Mouse (Mus musculus): ENCODE data around the gene Gucy1a1. TPM values are rescaled to one million over a fixed set of nuclear protein-coding genes. Genes with fewer than 3 reads are reported as not detected.

Gene Gucy1a1
- polyA plus RNA-seq, 1 experiment from 2014 or later: not detected

DNA sequence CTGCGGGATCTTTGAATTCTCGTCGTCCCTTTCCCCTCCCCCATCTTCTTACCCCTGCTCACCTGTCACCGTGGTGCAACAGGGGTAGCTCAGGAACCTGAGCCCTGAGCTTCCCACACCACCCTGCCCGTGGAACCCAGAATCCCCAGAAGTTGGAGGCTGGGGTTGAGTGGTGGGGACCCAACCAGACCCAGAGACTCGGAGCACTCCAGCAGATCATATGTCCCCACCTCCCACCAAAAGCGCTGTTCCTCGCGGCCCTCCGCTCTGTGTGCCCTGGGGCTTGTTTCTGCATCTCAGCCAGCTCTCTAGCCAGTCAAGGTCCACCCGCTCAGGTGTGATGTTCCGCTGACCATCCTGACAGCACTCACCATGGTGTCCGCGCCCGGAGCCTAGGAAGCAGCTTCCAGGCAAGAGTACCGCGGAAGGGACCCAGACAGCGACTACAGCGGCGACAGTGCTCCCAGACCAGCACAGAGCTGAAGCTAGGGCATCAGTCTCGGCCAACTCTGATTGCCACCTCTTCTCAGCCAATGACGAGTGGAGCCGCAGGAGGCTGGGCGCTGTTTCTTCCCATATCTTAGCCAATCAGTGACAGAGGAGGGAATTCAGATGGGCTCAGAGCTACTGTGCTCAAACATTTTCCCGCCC lies 71.3 kb downstream of the Gucy1a1 start, which contains the start of gene Gucy1b1:
Gene Gucy1b1, minus strand, starts transcription at position 489 of the 651 bp plus-strand sequence.
- ChIA-PET CTCF (interaction anchor here (1.0 to 1.4 kb wide), 2 partner anchors 12 to 27 kb away, joined by 3 to 4 read pairs; no protein-coding TSS in a partner anchor), POLR2A (no interaction called here)
- DNase-seq (ENCODE audit: low read depth, low spot score) (no peak), ATAC-seq (no peak)
- H3K27me3 ChIP-seq: peaks cover 51% of the 10 kb centered on the region
- in situ Hi-C loops (cut with MboI; ENCODE audit: low pct_unique_long_range_greater_than_20kb): no loop called here
- TF ChIP-seq CTCF (IDR thresholded peaks at IDR 0.05): no peak

DNA sequence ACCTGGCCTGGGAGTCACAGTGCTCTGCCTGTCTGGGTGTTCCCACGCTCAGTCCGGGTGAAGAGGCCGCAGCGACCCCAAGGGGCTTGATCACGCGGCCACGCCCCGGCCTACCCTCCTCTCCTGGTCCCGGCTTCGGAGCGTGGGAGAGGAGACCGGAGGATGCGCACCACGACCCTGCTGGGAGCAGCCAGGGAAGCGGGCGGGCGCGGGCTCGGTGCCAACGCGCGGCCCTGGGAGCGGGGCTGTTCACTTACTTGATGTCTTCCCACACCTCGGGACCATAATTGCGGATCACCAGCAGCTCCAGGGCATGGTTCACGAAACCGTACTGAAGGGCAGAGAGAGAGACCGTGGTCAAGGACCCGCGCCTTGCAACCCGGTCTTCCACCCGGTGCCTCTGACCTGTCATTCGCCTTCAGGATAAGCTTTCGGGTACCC lies 71.8 kb downstream of the Gucy1a1 start:
- in situ Hi-C loops (cut with MboI; ENCODE audit: low pct_unique_long_range_greater_than_20kb): no loop called here
- ChIA-PET CTCF (interaction anchor here (1.0 to 1.4 kb wide), 2 partner anchors 11 to 26 kb away, joined by 3 to 4 read pairs; no protein-coding TSS in a partner anchor), POLR2A (no interaction called here)
- peaks cover 51% of the 10 kb centered on the region for H3K27me3 ChIP-seq
- ATAC-seq: no peak
- TF ChIP-seq CTCF (IDR thresholded peaks at IDR 0.05): no peak
- no peak for DNase-seq (ENCODE audit: low read depth, low spot score)

DNA sequence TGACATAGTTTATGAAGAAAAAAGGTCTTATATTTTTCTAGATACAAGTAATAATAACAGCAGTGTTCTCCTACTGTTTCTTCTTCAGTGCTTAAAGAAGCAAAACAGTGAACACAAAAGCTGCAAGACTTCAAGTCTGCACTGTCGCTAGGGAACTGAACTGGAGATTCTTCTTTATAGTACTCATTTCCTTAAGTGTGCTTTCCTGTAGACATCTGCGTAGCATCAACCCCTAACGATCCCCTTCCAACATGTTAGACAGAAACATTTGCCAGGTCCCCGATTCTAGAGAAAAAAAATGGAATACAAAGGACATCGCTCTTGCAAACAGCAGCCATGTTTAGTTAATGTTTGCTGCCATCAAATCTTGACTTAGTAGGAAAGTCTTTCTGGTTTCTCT lies 77.8 kb downstream of the Gucy1a1 start:
- no peak for TF ChIP-seq CTCF (IDR thresholded peaks at IDR 0.05)
- DNase-seq (ENCODE audit: low read depth, low spot score) (no peak), ATAC-seq (no peak)
- in situ Hi-C loops (cut with MboI; ENCODE audit: low pct_unique_long_range_greater_than_20kb): no loop called here
- ChIA-PET POLR2A (no interaction called here), CTCF (interaction anchor here (1.8 kb wide), 1 partner anchor 20 kb away, joined by 5 read pairs; no protein-coding TSS in a partner anchor)
- H3K27me3 ChIP-seq: peaks cover 49% of the 10 kb centered on the region

DNA sequence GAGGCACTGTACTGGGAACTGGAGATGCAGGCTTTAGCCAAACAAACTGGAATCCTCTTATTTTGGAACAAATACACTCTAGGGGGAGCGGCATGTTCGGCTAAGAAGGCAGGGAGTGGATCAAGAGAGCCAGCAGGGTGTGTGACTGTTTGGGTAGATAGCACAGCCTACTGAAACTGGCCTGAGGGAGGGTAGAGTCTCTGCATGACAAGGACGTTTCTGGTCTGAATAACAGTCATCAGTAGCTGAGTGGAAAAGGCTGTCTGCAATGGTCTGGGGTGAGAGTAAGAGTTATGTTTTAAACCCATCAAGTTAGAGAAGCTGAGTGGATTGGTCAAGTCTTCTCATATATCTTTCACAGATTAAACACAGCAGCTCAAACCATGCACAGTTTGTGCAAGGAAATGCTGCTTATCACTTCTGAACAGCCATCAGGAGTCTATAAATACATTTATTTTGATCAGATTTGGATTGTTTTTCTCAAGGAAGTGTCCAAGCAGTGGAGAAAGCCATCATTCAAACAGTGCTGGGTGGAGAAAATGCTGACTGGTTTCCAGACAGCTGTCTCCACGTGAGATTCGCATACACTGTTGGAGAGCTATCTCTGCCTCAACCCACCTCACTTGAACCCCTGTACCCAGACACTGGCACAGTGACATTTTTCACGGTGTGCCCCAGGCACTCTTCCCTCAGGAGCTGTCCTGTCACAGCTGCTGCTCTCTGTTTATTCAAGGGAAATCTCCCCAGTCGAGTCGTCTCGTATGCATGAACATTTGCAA lies 84.0 kb downstream of the Gucy1a1 start:
- in situ Hi-C loops (cut with MboI; ENCODE audit: low pct_unique_long_range_greater_than_20kb): no loop called here
- H3K27me3 ChIP-seq: peaks cover 55% of the 10 kb centered on the region
- POLR2A ChIA-PET: no interaction called here
- CTCF ChIA-PET: interaction anchor here (0.9 to 1.8 kb wide), 5 partner anchors 12 to 32 kb away, joined by 3 to 4 read pairs (median 3); no protein-coding TSS in a partner anchor
- no peak for DNase-seq (ENCODE audit: low read depth, low spot score)
- TF ChIP-seq CTCF (IDR thresholded peaks at IDR 0.05): no peak
- peak; percentile 12 for ATAC-seq

DNA sequence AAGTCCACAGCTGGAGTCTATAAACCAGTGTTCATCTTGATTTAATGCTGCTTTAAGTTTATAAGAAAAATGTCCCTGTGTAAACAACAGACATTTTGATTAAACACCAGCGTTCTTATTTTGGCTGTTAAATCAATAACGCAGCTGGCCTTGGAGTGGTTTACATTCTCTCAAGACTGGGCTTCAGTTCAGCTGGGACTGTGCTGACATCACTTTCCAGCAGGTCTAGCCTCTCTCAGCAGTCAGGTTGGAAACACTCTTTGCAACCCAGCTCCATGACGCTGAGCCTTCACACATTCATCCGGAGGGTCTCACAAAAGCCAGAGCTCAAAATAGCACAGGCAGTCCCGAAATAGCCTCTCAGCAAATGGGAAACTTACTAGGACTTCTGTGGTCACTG lies 88.4 kb downstream of the Gucy1a1 start:
- ATAC-seq (no peak), DNase-seq (ENCODE audit: low read depth, low spot score) (no peak)
- POLR2A ChIA-PET: interaction anchor here (0.7 kb wide), 1 partner anchor 25 kb away, joined by 3 read pairs; no protein-coding TSS in a partner anchor
- CTCF ChIA-PET: interaction anchor here (0.8 to 4.7 kb wide), 3 partner anchors 10 to 20 kb away, joined by 3 to 17 read pairs (median 3); no protein-coding TSS in a partner anchor
- TF ChIP-seq CTCF (IDR thresholded peaks at IDR 0.05): no peak
- peaks cover 54% of the 10 kb centered on the region for H3K27me3 ChIP-seq
- in situ Hi-C loops (cut with MboI; ENCODE audit: low pct_unique_long_range_greater_than_20kb): no loop called here

DNA sequence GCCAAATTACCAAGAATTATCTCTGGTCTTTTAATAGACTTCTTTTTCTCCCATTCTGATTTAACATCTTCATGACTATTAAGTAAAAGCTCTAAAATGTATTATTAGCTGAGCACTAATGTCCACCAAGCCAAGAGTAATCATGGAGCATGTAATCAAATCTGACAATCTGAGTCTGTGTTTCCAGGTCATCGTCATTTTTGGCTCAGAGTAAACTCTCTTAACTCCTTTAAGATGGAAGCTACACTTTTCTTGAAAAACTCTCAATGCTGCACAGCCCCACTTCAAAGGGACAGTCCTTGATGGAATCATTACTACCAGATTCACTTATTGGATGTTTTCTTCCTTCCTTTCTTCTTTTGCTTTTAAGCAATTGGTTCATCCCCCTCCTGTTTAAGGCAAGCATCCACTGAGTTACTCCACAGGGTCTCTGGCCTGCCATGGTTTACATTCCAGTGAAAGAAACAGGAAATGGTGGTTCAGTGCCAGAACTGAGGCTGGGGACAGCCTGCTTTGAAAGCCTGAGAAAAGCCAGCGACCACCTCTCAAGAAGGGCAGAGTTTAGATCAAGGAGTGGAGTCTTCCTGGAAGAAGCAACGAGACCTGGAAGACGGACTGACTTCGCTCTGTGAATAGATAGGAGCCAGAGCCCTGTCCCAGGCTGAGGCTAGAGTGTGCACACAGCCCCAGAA lies 91.2 kb downstream of the Gucy1a1 start:
- no peak for TF ChIP-seq CTCF (IDR thresholded peaks at IDR 0.05)
- no peak for DNase-seq (ENCODE audit: low read depth, low spot score)
- no peak for ATAC-seq
- in situ Hi-C loops (cut with MboI; ENCODE audit: low pct_unique_long_range_greater_than_20kb): no loop called here
- H3K27me3 ChIP-seq: peaks cover 61% of the 10 kb centered on the region
- POLR2A ChIA-PET: no interaction called here
- CTCF ChIA-PET: interaction anchor here (1.1 kb wide), 1 partner anchor 13 kb away, joined by 3 read pairs; no protein-coding TSS in a partner anchor

DNA sequence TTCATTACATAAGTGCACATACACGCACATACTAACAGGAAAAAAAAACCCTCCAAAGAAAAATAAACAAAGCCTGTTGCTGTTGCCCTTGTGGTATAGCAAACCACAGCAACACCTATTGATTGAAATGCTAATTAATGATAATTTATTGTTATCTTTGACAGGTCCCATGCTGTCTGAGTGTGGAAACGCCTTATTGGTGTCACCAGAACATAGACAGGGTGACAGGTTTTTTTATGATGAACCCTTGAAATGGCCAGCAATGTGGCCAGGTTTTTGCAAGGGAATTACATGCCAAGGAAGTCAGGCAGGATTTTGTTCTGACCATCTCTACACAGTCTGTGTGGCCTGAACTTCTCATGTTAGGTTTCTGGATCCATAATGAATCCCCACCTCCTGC lies 93.6 kb downstream of the Gucy1a1 start:
- CTCF ChIA-PET: interaction anchor here (1.1 to 1.2 kb wide), 2 partner anchors 12 to 17 kb away, joined by 3 read pairs; no protein-coding TSS in a partner anchor

DNA sequence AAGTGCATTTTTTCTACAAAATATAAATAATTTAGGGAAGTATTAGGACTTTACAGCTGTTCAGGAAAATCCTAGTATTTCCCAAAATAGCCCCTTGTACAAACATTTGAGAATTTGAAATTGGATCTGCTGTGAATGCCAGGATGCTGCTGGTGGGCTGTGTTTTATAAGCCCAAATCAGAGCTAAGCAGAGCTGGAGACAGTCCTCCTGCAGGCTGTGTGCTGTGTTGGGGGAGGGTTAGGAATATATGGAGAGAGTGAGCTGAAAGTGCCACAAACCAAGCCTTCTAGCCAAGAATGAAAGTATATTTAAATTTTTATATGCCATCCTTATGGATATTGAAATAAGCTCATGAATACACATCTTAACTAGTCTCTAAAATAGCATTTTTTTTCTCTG lies 94.1 kb downstream of the Gucy1a1 start:
- no peak for TF ChIP-seq CTCF (IDR thresholded peaks at IDR 0.05)
- DNase-seq (ENCODE audit: low read depth, low spot score) (no peak), ATAC-seq (no peak)
- peaks cover 64% of the 10 kb centered on the region for H3K27me3 ChIP-seq
- POLR2A ChIA-PET: no interaction called here
- CTCF ChIA-PET: interaction anchor here (1.1 kb wide), 1 partner anchor 12 kb away, joined by 3 read pairs; no protein-coding TSS in a partner anchor
- in situ Hi-C loops (cut with MboI; ENCODE audit: low pct_unique_long_range_greater_than_20kb): no loop called here

More for the DNA sequence above, 93.6 kb downstream of the Gucy1a1 start:
- no peak for DNase-seq (ENCODE audit: low read depth, low spot score)
- peaks cover 66% of the 10 kb centered on the region for H3K27me3 ChIP-seq
- in situ Hi-C loops (cut with MboI; ENCODE audit: low pct_unique_long_range_greater_than_20kb): no loop called here
- no peak for TF ChIP-seq CTCF (IDR thresholded peaks at IDR 0.05)
- POLR2A ChIA-PET: no interaction called here
- ATAC-seq: no peak

DNA sequence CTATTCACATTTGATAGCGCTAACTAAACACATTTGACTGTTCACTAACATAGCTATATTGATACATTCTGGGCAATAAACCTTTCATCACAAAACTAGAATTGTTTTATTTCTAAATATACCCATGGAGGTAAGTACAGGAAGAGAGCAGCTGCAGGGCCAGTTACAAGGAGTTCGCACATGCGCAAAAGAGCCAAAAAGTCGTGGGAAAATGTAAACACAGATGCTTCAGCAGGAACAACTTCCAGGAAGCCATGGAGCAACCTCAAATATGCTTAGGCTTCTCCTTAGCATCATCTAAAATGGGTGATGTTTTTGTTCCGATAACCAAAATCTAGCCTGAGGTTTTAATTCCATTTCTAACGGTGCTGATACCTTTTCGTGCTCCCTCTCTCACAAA lies 96.9 kb downstream of the Gucy1a1 start:
- ATAC-seq (no peak), DNase-seq (ENCODE audit: low read depth, low spot score) (no peak)
- no peak for TF ChIP-seq CTCF (IDR thresholded peaks at IDR 0.05)
- in situ Hi-C loops (cut with MboI; ENCODE audit: low pct_unique_long_range_greater_than_20kb): loop anchor here (5.0 to 10.0 kb wide), 2 partner anchors 284 to 816 kb away; no protein-coding TSS in a partner anchor
- POLR2A ChIA-PET: no interaction called here
- CTCF ChIA-PET: interaction anchor here (0.6 to 1.4 kb wide), 2 partner anchors 17 to 1968 kb away, joined by 3 to 4 read pairs; no protein-coding TSS in a partner anchor
- H3K27me3 ChIP-seq: peaks cover 62% of the 10 kb centered on the region

DNA sequence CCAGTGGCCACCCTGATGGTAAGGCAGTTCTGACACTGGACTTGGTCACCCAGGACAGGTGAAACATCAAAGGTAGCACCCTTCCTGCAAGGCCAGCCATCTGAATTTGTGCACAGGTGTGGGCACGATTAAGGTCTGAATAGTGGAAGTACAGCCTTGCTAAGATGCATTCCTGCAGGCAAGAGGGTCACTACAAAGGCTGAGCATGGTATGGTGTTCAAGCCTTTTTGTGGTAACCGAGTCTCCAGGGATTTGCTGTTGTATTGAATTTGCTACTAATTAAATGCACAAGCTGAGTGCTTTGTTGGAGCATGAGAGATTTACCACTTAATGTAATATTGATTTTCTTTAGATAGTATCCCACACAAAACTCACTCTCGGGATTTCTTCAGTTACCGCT lies 97.5 kb downstream of the Gucy1a1 start:
- ChIA-PET POLR2A (no interaction called here), CTCF (interaction anchor here (1.1 to 1.7 kb wide), 16 partner anchors 9 to 811 kb away, joined by 3 to 17 read pairs (median 3); partner anchors contain the start of gene Map9)
- H3K27me3 ChIP-seq: peaks cover 65% of the 10 kb centered on the region
- DNase-seq (ENCODE audit: low read depth, low spot score): no peak
- no peak for TF ChIP-seq CTCF (IDR thresholded peaks at IDR 0.05)
- in situ Hi-C loops (cut with MboI; ENCODE audit: low pct_unique_long_range_greater_than_20kb): loop anchor here (5.0 to 10.0 kb wide), 2 partner anchors 284 to 817 kb away; no protein-coding TSS in a partner anchor
- ATAC-seq: no peak

All from Patski (cell line).